Mouse (Mus musculus) olfactory bulb, adult 2 months (tissue): ENCODE data around the gene Dennd5b.

Experiments used
- CTCF ChIP-seq: fragments of 200-500 bp; IDR thresholded peaks from 2 replicates; pipeline ENCODE4 v1.5.1; 2012; ENCODE audit warnings: low read depth, mild to moderate bottlenecking, low read length, moderate library complexity; ENCODE audit not compliant: insufficient read depth
- POLR2A ChIP-seq: fragments of 200-500 bp; IDR thresholded peaks from 2 replicates; pipeline ENCODE4 v1.6.1; 2012; ENCODE audit warnings: mild to moderate bottlenecking, low read depth, low read length, moderate library complexity; ENCODE audit not compliant: insufficient read depth

- TF ChIP-seq POLR2A, result no peak
- no peak for TF ChIP-seq CTCF
Observed at GRCm38 (mm10) chr6:148946409-148946742, 155.1 kb downstream of the Dennd5b start, which contains the start of gene Sinhcaf.
